Mouse (Mus musculus) frontal cortex, postnatal 10 days (tissue): Measurements from ENCODE around the gene Sec24b.

Experiments used
- DNase-seq, 2 experiments: peaks; one replicate each; pipeline ENCODE4 v3.0.0; 2022; ENCODE audit warnings: low spot score in 2 of 2, mixed read lengths in 1 of 2

The Sec24b gene

DNA sequence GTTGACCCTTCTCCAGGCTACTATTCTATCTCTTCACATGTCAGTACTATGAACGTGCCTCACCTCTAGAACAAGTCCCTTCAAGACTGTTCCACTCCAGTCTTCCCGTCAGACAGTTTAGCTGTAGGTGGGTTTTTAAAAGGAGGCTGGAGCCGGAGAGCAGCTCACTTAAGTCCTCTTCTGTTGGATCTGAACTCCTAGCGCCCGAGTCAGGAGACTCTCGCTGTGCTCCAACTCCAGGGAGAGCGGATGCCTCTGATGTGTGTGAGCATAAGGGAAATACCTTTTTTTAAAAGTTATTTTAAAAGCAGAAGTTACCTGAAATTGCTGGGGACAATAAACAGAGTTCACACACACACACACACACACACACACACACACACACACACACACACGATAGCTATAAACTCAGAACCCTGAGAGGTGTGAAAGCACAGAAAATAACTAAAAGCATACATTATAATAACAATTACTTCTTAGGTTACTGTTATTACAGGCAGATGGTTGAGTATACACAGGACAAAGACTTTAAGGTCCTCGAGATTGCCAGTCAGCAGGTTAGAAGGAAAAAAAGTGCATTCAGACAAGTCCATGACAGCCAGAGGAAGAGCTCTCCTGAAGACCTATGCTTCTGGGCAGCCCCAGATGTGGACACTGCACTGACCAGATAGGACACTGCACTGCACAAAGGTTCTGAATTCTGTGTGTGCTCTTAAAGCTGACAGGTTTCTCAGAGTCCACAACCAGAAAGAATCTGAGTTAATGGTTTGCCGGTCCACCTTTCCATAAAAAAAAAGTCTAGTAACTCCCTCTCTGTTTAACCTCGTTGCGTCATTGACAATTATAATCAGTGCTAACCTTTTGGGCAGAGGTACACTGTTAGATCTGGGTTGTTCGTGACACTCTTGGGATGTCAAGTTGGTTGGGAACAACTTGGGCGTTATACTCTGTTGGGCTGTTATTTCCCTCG is 5.7 kb downstream of the Sec24b start:
- no peak for DNase-seq

GRCm38 (mm10) chr3:130054587-130054986 is 6.8 kb downstream of the Sec24b start:
- DNase-seq, result no peak

GRCm38 (mm10) chr3:130053340-130054066 is 7.8 kb downstream of the Sec24b start:
- DNase-seq, result no peak

GRCm38 (mm10) chr3:130052541-130053298 is 8.6 kb downstream of the Sec24b start:
- DNase-seq, result no peak

- DNase-seq, result no peak
Measured at GRCm38 (mm10) chr3:130052116-130052515, 9.2 kb downstream of the Sec24b start.

GRCm38 (mm10) chr3:130040711-130041110 is 20.6 kb downstream of the Sec24b start:
- no peak for DNase-seq

GRCm38 (mm10) chr3:130040017-130040416 is 21.3 kb downstream of the Sec24b start:
- DNase-seq, result no peak

DNA sequence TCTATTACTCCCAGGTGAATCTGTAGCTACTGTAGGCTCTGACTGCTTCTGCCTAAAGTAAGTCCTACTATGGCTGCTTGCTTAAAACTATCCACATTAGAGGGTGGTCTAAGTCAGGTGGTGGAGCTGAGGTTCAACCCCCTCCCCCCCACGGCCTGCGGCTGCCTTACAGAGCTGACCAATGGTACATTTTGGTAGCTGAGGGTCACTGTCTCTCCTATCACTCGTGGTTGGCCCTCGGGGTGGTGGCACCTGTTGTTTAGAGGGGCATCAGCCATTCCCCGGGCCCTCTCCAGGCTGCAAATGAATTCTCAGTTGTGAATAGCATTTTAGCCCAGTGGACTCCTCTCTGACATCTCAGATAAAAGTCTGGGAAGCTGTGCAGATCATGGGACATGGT is 32.6 kb downstream of the Sec24b start:
- DNase-seq, result no peak

GRCm38 (mm10) chr3:130026181-130026580 is 35.2 kb downstream of the Sec24b start:
- DNase-seq, result no peak

GRCm38 (mm10) chr3:130025556-130025955 is 35.8 kb downstream of the Sec24b start:
- DNase-seq, result no peak

- no peak for DNase-seq
Measured at GRCm38 (mm10) chr3:130012943-130013342, 48.4 kb downstream of the Sec24b start.

DNA sequence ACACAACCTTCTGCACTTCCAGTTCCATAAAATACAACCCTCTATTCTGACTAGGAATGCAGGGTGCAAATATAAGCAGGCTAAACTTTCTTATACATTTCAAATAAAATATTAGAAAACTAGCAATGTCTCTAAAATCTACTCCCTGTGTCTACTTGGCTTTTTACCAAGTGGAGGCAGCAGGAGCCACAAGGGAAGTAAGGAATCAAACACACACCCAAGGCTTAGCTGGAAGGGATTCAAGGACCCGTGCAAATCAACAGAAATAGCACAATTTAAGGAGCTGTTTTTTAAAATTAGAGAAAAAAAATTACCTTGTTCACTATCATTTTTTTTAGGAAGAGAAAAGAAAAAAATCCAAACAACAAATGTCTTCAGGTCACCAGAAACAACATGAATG is 50.1 kb downstream of the Sec24b start:
- DNase-seq, result no peak

DNA sequence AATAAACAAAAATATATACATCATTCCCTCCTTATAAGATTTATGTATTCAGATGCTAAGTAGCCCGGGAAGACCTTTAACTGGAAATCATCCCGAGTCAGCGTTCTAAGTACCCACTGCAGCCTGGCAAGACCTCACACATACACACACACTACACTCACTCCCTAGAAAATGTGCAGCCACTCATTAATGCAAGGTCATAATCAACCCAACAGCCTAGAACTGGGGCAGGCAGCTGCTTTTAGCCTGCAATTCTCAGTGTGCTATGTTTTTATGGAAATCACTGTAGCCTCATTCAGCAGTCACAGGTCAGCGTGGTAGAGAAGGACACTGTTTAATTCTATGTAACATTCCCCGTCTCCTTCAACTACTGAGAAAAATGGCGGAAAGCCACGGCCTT is 55.2 kb downstream of the Sec24b start:
- no peak for DNase-seq

DNA sequence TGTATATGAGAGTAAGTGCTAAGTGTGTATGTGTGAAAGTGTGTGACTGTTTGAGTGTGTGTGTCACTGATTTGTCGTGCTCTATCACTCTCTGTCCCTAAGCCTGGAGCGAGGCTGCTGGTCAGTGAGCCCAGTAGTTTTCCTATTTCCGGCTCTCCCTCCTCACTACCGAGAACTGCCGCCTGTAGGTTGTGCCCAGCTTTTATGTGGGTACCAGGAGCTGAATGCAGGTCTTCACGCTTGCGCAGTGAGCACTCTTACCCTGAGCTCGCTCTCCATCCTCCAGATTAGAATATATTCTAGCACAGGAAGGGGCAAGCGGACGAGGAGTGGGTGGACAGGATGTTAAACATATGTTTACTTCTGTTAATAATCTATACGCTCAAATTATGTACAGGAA is 60.4 kb downstream of the Sec24b start:
- DNase-seq, result no peak

DNA sequence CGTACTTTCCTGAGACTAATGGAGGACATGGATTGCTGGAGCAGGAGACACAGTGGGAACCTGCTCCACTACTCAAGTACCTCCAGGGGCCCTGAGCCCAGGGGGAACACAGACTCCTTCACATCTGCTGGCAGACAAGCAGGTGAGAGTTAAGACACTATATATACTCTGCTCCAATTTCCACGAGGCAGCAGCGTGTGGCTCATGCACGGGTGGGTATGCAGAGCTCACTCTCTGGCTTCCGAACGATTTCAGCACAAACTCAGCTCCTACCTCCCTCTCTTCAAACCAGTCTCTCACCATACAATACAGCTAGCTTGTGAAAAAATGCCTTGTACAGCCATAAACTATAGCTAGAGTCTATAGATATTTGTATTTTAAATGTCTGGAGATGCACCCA is 62.8 kb downstream of the Sec24b start:
- DNase-seq, result peak in 1 of 2 experiments; percentile 15

DNA sequence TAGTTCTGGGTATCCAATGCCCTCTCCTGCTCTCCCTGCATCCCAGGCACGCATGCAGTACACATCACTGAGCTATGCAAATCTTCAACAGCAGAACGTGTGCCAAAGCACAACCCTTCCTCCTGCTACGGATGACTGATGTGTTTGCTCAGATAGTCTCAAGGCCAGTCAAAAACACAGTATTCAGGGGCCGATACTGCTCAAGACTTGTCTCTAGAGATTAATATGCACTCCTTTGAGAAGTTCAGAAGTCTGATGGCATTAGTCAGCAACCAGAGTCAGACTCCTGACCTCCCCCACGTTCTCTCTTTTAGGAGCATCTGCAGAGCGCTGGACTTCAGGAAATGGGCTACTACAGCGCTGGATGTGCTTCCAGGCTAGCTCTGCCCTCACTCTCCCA is 63.4 kb downstream of the Sec24b start:
- no peak for DNase-seq

DNA sequence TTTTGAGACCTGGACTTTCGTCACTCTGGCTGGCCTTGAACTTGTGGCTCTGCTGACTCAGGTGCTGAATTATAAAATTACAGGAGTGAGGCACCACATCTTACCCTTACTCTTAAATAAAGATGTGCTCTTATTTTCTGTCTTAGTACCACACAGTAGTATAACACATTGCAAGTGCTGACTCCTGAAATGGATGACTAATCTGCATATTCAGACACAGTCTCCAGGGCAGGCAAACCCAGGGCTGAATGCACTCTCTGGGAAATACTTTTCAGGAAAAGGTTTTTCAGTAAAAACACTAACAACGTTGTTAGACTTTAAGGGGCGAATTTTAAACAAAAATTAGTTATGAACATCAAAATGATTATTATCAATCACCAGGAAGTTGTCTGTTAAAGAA is 64.0 kb downstream of the Sec24b start:
- DNase-seq, result no peak

DNA sequence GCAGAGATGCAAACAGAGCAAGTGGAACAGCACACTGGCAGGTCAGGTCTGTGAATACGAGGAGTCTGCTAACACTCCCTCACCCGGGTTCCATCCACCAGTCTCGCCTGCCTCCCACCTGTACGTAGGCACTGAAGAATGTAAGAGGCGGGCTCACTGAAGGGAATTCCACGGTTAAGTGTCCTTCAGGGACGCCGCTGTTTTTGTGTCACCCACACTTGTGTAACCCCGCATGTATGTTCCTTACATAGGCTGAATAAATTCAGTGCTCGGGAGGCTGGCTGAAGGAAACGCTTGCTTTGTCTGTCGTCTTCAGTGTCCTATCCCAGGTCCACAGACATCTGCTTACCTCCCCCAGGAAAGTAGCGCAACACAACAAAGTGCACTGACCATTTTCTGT is 74.1 kb downstream of the Sec24b start:
- DNase-seq, result no peak

- no peak for DNase-seq
Measured at GRCm38 (mm10) chr3:129985335-129985734, 76.0 kb downstream of the Sec24b start.

DNA sequence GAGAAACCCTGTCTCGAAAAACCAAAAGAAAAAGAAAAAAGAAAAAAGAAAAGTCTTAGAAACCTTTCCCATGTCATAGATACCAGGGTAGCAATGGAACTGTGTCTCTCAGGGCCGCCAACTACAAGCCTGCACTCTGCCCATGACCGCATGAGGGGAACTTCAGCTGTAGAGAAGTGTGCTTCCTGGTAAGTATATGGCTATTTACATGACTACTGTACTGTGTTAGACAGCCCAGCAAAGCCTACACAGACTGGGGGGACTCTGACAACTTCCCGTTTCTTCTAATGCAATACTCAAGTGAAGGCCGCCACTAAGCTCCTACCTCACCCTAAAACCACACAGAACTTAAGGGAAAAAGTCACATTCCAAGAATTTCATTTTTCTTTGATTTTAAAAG is 76.6 kb downstream of the Sec24b start:
- no peak for DNase-seq

DNA sequence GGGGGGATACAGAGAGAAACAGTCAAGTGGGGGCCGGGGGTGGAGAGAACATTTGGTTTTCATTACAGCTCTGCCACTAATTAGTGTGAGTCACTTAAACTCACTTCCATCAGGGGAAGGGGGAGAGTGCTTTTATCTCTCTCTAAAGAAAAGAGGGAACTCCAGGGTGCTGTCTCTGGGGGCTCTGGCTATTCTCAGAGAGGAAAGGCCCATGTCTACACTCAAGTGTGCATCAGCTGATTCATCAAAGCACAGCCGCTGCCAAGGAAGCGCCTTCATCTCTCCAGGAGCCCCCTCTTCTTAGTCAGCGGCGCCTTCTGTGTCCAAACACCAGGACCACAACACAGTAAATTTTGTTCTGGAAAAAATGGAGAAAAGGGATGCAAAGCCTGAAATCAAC is 79.1 kb downstream of the Sec24b start:
- DNase-seq, result no peak

- no peak for DNase-seq
Measured at GRCm38 (mm10) chr3:129981756-129982155, 79.6 kb downstream of the Sec24b start.
